Mouse (Mus musculus): ENCODE data around the gene Gm10668. TPM values are rescaled to one million over a fixed set of nuclear protein-coding genes. Genes with fewer than 3 reads are reported as not detected.
"Not testable (repeated sequence)": the region's sequence is repeated elsewhere in the genome, so short reads cannot be mapped to it uniquely, and the experiment has no call there.

Gene Gm10668
- polyA plus RNA-seq (2016; fragmentation: Nextera tagmentation; extraction: Ambion mirVana), result not detected in 2 replicates

DNA sequence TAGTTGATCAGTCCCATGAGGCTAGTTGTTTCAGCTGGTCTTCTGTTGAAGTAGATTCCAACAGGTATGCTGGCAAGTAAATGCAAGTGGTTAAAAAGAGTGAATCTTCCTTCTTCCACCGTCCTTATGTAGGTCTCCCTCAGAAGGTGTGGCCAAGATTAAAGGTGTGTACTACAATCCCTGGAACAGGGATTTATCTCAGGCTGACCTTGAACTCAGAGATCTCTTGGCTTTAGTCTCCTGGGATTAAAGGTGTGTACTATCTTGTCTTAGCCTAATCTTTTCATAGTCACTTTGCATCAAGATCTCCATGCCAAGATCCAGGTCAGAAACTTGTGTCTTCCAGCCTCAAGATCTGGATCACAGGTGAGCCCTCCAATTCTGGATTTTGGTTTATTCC lies at the start of gene Gm10668:
Gm10668 (minus strand) TSS at position 101 of the 400 bp plus-strand sequence.
- not testable (repeated sequence) for H3K4me2 ChIP-seq (replicated peaks); H3K27me3 ChIP-seq; H3K4me1 ChIP-seq; H3K36me3 ChIP-seq; H3K27ac ChIP-seq; H3K9me3 ChIP-seq (replicated peaks); H3K4me3 ChIP-seq; H3K9ac ChIP-seq; ATAC-seq (ENCODE audit: low FRiP score)
- WGBS, result no CpG with 5 or more reads among the region's 1 CpGs

DNA sequence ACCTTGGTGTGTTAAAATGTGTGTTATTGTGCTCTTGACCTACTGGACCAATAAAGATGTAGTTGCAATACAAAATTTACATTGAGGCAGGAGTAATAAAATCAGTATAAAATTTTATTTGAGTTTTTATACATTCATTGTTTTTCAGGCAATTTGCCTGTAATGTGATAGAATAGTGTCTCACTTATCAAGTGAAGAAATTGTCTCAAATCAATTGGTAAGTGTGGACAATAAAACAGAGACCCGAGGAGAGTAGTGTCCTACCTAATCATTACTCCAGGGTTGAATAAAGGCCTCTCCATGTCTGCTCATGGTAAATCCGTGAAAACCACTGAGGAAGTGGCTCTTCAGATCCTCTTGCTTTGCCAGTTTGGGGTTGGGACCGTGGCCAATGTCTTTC lies 40.5 kb upstream of the Gm10668 start, which contains the start of gene Vmn1r112:
Vmn1r112 (plus strand) TSS at position 301 of the 400 bp plus-strand sequence.
- not testable (repeated sequence) for H3K4me3 ChIP-seq; H3K9me3 ChIP-seq (replicated peaks); H3K4me1 ChIP-seq; H3K9ac ChIP-seq; H3K4me2 ChIP-seq (replicated peaks); ATAC-seq (ENCODE audit: low FRiP score); H3K36me3 ChIP-seq; H3K27ac ChIP-seq; H3K27me3 ChIP-seq
- no CpG with 5 or more reads among the region's 3 CpGs for WGBS

DNA sequence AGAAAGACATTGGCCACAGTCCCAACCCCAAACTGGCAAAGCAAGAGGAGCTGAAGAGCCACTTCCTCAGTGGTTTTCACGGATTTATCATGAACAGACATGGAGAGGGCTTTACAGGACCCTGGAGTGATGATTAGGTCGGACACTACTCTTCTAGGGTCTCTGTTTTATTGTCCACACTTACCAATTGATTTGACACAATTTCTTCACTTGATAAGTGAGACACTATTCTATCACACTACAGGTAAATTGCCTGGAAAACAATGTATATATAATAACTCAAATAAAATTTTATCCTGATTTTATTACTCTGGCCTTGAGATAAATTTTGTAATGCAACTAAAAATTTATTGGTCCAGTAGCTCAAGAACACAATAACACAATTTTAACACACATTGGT lies 27.3 kb downstream of the Gm10668 start, which contains the start of gene Vmn1r111:
Vmn1r111 (minus strand) TSS at position 101 of the 400 bp plus-strand sequence.
- WGBS, result no CpG with 5 or more reads among the region's 2 CpGs
- not testable (repeated sequence) for H3K9ac ChIP-seq; H3K27ac ChIP-seq; H3K4me2 ChIP-seq (replicated peaks); ATAC-seq (ENCODE audit: low FRiP score); H3K27me3 ChIP-seq; H3K4me1 ChIP-seq; H3K36me3 ChIP-seq; H3K4me3 ChIP-seq; H3K9me3 ChIP-seq (replicated peaks)

Other genes with a start within 250 kb of the Gm10668 start
- gene Vmn1r103, start 220.1 kb downstream of the Gm10668 start, polyA plus RNA-seq (2016; fragmentation: Nextera tagmentation; extraction: Ambion mirVana), result not detected in 2 replicates
- gene Vmn1r104, start 196.8 kb downstream of the Gm10668 start, polyA plus RNA-seq (2016; fragmentation: Nextera tagmentation; extraction: Ambion mirVana), result not detected in 2 replicates
- gene Gm5726, start 184.9 kb downstream of the Gm10668 start, polyA plus RNA-seq (2016; fragmentation: Nextera tagmentation; extraction: Ambion mirVana), result not detected in 2 replicates
- not detected in 2 replicates for gene Gm4141, start 154.4 kb downstream of the Gm10668 start, polyA plus RNA-seq (2016; fragmentation: Nextera tagmentation; extraction: Ambion mirVana)
- gene Gm4513, start 131.6 kb downstream of the Gm10668 start, polyA plus RNA-seq (2016; fragmentation: Nextera tagmentation; extraction: Ambion mirVana), result not detected in 2 replicates
- gene Vmn1r107, start 61.7 kb downstream of the Gm10668 start, polyA plus RNA-seq (2016; fragmentation: Nextera tagmentation; extraction: Ambion mirVana), result not detected in 2 replicates
- not detected in 2 replicates for gene Vmn1r111, start 27.4 kb downstream of the Gm10668 start, polyA plus RNA-seq (2016; fragmentation: Nextera tagmentation; extraction: Ambion mirVana)
- not detected in 2 replicates for gene Vmn1r112, start 40.6 kb upstream of the Gm10668 start, polyA plus RNA-seq (2016; fragmentation: Nextera tagmentation; extraction: Ambion mirVana)
- not detected in 2 replicates for gene Vmn1r113, start 56.7 kb upstream of the Gm10668 start, polyA plus RNA-seq (2016; fragmentation: Nextera tagmentation; extraction: Ambion mirVana)
- gene Vmn1r114, start 81.6 kb upstream of the Gm10668 start, polyA plus RNA-seq (2016; fragmentation: Nextera tagmentation; extraction: Ambion mirVana), result not detected in 2 replicates
- not detected in 2 replicates for gene Vmn1r115, start 114.4 kb upstream of the Gm10668 start, polyA plus RNA-seq (2016; fragmentation: Nextera tagmentation; extraction: Ambion mirVana)
- not detected in 2 replicates for gene Vmn1r116, start 141.6 kb upstream of the Gm10668 start, polyA plus RNA-seq (2016; fragmentation: Nextera tagmentation; extraction: Ambion mirVana)
- gene Vmn1r117, start 153.5 kb upstream of the Gm10668 start, polyA plus RNA-seq (2016; fragmentation: Nextera tagmentation; extraction: Ambion mirVana), result not detected in 2 replicates
- not detected in 2 replicates for gene Vmn1r118, start 181.7 kb upstream of the Gm10668 start, polyA plus RNA-seq (2016; fragmentation: Nextera tagmentation; extraction: Ambion mirVana)